Mouse (Mus musculus) inflammation-experienced regulatory T-cells, adult 16 weeks (primary cell): ENCODE results near the gene 1700067P10Rik. TPM values are rescaled to one million over a fixed set of nuclear protein-coding genes. Genes with fewer than 3 reads are reported as not detected.

Experiments
- polyA plus RNA-seq: library from polyadenylated mRNA; unstranded; fragments of 100-300 nt; shearing (Covaris generic); gene quantifications from one replicate; pipeline ENCODE4 v1.2.1, GENCODE M21; 2017

Gene 1700067P10Rik
- polyA plus RNA-seq = not detected

DNA sequence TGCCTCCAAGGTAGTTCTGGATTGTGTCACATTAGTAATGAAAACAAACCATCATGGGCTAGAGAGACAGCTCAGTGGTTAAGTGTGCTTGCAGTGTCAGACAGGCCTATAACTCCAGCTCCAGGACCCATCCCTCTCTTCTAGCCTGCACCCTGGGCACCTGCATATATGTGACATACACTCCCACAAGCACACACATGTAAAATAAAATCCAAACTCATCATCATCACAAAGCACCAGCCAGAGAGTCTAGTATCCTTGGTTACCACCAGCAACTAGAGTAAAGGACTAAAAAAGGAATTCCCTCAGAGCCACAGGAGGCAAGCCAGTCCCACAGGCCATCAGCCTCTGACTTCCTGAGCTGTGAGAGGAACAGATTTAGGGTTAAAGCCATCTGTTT lies at the start of gene 1700067P10Rik:
Gene 1700067P10Rik (plus strand): TSS at position 301 of the 400 bp plus-strand sequence.

Other genes starting within 250 kb of the 1700067P10Rik start
- 8.2 TPM for gene Foxp4, start 164.7 kb upstream of the 1700067P10Rik start, polyA plus RNA-seq
- gene 1700122O11Rik, start 51.0 kb upstream of the 1700067P10Rik start, polyA plus RNA-seq = not detected
- gene 9830107B12Rik, start 56.9 kb downstream of the 1700067P10Rik start, polyA plus RNA-seq = not detected
- not detected for gene A530064D06Rik, start 78.0 kb downstream of the 1700067P10Rik start, polyA plus RNA-seq
- gene Trem1, start 143.4 kb downstream of the 1700067P10Rik start, polyA plus RNA-seq = not detected
- gene Trem3, start 158.5 kb downstream of the 1700067P10Rik start, polyA plus RNA-seq = not detected
- 5.6 TPM for gene Treml4, start 175.0 kb downstream of the 1700067P10Rik start, polyA plus RNA-seq
- 22.9 TPM for gene Treml2, start 210.2 kb downstream of the 1700067P10Rik start, polyA plus RNA-seq
- gene B430306N03Rik, start 226.8 kb downstream of the 1700067P10Rik start, polyA plus RNA-seq = 4.3 TPM